Mouse (Mus musculus): Measurements from ENCODE around the gene Ammecr1.

GRCm38 (mm10) chrX:142994514-142994913 is 28.0 kb upstream of the Ammecr1 start:
- TF ChIP-seq CTCF (IDR thresholded peaks at IDR 0.05) (no peak), EP300 (IDR thresholded peaks at IDR 0.05) (no peak)
